Mouse (Mus musculus) right cerebral cortex, postnatal 14 days (tissue): ENCODE data around the gene Ppil1.

Experiments used
- DNase-seq: peaks from one replicate; pipeline ENCODE4 v3.0.0; 2022

The Ppil1 gene

DNA sequence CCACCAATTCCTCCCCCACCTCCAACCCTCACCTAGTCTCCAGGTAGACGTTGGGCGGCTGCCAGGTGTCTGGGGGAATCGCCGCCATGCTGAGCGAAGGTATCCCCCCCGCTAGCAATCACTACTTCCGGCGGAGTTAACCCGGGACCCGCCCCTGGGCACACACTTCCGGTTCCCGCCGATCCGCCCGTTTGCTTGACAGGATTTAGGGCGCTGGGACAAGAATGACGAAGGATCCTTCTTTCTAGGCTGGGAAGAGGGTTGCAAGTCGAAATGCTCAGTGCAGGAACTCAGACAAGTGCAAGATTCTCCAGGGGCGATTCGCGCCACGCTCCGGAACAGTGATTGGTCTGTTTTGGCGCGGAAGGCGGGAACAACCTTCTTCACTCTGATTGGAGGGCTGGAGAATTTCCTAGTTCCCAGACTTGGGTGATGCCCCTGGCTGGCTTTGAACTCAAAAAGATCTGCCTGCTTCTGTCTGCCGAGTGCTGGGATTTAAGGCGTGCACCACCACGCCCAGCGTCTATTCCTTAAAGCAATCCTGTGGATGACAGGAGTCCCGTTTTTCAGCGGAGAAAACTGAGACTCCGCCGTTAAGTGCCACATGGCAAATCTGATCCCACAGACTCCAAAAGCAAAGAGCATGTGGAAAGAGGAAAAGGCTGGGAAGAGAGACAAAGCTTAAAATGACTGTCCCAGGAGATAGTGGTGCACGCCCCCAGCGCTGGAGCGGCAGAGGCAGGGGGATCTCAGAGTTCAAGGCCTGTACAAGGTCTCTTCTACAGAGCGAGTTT is at the start of gene Ppil1:
Gene Ppil1 (minus strand): TSS at position 347 of the 794 bp plus-strand sequence.
- peak; percentile 78 for DNase-seq

DNA sequence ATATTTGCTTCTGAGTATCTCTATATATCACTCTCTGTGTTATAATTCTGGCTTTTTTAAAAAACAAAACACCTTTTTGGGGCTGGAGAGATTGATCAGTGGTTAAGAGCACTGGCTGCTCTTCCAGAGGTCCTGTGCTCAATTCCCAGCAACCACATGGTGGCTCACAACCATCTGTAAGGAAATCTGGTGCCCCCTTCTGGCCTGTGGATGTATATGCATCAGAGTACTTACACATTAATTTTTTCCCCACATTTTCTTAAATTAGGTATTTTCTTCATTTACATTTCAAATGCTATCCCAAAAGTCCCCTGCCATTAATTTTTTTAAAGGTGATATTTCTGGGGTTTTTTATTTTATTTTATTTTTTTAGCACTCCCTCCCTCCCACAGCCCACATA is 49.3 kb upstream of the Ppil1 start:
- DNase-seq: no peak

DNA sequence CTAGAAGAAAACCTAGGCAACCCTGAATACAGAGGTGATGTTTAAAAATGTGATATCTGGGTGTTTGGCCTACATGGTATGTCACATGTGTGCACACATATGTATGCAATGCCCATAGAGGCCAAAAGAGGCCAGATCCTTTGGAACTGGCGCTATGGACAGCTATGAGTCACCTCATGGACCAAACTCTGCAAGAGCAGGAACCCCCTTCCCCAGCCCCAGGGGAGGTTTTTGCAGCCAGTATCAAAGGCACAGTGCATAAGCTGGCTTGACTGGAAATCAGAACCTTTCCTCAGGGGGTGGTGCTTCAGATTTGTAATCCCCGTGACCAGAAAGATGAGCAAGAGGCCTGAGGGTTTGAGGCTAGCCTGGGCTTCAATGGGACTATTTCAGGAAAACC is 48.1 kb upstream of the Ppil1 start:
- DNase-seq: no peak

DNA sequence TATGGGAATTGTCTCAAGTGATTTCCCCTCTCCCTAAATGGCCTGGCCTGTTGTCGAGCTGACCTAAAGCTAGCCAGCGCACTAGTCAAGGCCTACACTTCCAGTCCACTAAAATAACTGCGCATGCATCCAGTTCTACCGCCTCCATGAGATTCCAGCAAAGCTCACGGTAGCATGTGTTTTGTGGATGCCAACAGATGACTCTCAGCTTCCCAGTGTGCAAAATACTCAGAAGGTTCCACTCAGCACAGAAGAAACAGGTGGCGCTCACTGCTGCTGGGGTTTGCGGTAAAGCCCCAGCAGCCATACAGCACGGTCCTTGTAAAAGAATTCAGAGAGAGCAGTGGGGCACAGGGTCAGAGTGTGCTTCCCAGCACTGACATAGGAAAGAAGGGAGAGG is 47.6 kb upstream of the Ppil1 start:
- DNase-seq: peak; percentile 22

DNA sequence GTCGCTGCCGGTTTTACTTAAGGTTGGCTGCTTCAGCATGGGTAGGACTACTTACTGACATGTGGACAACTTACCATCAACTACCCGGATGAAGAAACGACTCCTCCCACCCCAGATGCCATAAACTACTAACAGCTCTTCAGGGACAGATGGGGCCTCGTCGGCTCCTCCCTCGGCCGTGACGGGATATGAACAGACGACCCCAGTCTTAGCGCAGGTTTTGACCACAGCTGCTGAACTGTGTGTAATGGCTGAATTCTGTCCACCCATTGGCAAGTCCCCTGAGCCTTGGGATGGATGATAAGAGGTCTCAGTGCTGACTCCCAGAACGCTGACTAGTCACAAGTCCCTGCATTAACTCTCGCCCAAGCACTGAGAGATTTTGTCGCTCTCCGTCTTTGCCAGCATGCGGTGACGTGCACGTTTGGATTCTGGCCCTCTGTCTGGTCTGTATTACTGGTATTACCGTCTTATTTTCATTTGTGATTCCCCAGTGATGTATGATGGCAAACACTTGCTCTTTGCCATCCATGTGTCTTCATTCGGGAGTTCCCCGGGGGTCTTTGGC is 46.2 kb upstream of the Ppil1 start:
- DNase-seq: no peak

DNA sequence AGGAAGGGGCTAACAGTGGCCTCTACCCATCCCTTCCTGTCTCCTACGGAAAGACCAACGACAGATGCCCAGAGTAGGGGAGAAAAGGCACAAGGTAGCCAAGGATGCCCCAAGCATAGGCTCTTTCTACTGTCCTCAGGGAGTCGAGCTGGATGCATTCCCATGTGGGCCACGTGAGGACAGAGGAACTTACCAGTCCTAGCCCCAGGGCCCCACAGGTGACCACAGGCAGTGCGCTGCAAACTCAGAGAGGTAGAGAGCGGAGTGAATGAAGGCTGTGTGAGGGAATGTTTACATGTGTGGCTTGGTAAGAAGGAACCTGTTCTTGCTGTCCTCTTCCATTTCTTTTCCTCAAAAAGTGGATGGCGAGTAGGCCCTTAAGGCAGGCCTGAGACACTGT is 41.9 kb upstream of the Ppil1 start:
- no peak for DNase-seq

DNA sequence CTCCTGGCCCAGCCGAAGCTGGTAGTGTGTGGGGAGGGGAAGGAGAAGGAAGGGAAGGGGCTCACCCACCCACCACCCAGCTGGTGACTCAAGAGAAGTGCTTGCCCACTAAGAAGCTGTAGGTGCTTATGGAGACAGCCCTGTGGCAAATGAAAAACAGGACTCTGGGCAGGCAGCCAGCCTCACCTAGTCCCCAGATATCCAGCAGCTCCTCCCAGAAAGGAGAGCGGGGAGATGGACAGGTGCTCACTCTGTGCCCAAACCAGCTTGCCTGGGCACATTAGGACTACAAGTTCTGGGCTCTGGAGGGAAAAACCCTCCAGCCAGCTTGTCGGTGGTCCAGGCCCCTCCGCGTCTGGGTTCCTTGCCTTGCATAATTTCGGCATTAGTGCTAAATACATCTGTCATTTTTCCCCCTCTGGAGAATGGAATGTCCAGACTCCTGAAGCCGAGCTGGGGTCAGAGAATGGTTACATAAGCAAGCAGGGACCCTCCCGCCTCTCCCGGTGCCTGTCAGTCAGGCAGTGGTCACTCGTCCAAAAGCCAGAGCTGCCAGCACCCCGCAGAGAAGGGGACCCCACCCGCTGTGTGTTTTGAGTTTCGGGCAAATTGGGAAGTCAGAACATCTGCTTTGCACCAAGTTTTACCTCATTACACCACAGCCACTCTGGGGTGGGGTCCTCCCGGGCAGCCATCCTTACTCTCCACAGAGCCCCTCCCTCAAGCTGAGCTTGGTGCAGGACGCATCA is 41.2 kb upstream of the Ppil1 start:
- no peak for DNase-seq

DNA sequence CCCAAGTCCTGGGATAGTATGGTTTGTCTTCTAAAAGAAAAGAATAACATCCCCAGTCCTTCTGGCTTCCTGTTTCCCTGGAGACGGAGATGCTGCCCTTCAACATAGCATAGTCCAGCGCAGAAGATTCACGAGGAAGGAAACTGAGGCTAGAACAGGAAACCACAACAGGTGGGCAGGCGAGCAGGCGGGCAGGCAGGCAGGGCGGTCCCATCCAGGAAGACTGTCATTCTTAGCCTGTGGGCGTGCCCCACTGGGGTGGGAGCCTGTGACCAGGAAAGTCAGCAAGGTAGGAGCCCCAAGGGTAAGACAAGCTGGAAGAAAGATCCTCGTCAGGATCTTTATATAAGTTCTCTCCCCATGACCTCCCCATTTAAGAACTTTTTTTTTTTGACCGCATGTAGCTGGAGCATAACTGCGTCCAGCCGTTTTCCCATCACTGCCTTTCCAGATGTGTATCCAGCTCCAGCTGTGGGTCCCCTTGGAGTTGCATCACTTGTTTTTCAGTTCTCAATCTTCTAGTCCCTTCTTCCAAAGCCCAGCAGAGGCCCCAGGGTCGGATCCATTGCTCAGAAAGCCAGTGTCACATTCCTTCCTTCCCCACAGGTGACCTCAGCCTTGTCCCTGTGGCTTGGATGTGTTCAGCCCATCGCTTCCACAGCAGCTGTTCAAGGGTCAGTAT is 40.5 kb upstream of the Ppil1 start:
- no peak for DNase-seq

DNA sequence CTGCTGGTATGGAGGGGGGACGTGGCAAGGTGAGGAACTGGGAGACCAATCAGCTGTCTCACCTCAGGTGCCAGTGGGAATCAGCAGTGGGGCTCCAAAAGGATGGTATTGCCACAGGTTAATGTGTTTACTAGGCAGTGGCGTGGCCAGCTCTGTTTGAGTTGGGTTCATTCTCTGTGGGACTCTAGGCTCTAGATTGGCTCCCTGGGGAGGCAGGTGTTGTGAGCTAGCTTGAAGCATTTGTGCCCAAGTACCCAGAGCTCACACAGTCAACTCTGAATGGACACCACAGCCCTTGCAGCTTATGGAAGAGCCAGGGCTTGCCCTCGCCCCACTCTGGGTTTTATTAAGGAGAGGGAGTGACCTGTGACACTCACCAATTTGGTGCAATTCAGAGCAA is 39.9 kb upstream of the Ppil1 start:
- DNase-seq: no peak

DNA sequence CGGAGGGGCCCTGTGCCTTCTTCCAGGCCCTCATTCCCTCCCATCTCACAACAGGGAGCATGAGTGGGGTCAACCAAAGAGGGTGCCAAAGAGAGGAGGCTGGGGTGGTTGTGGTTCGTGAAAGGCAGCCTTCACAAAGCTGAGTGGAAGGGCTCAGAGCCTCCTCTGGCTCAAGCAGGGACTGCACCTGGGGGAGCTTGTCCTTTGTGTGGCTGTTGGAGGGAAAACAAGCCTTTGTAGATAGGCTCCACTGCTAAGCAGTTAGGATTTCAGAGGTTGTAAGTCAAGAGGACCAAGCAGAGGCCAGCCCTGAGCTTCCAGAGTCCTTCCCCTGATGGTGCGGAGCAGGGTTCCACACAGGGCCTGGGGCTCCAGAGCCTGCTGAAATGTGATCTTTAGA is 39.1 kb upstream of the Ppil1 start:
- DNase-seq: no peak

DNA sequence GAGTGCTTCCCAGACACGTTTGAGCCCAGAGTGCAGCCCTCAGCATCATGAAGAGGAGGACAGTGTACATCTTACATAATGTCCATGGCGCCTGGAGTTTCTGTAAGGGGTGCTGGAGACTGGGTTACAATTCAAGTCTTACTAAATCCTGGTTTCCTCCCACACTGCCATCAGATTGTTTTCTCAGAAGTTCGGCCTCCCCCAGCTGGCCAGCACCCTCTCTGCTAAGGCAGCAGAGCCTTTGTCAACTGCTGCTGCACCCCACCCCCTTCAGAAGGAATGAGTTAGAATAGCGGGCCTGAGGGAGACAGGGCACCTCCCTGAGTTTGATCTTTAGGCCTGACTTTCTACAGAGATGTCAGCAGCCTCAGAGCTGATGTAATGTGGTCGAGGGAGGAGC is 38.2 kb upstream of the Ppil1 start:
- DNase-seq: no peak

DNA sequence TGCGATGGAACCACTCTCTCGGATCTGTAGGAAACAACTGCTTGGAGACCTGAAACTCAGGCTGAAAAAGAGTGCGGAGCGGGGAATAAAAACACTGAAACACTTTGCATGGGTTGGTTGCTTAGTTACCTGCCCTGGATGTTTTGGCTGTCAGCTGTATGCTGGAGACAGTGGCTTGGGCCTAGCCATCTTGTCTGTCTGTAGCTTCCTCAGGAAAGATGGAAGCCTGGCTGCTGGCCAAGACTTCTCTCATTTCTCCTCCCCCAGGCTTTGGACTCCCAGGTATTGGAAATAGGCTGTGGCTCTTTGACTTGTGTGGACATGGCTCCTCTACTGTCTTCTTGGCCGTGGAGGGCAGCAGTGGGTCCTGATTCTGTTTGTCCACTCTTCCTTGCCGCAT is 37.4 kb upstream of the Ppil1 start:
- peak; percentile 42 for DNase-seq

DNA sequence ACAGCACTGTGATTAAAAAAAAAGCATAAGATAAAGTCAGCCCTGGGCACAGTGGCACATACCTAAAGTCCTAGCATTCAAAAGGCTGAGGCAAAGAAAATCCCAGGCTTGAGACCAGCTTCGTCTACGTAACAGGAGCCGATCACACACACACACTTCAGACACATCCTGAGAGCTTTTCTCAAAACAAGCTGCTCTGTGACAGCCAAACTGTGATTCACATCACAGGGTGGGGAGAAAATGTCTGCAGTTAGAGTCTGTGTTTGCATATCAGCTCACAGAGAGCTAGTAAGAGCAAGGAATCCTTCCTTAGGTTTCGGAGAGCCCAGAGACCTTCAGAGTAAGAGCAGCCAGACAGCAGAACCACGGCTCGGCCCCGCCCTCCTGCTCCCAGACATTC is 36.9 kb upstream of the Ppil1 start:
- DNase-seq: no peak

DNA sequence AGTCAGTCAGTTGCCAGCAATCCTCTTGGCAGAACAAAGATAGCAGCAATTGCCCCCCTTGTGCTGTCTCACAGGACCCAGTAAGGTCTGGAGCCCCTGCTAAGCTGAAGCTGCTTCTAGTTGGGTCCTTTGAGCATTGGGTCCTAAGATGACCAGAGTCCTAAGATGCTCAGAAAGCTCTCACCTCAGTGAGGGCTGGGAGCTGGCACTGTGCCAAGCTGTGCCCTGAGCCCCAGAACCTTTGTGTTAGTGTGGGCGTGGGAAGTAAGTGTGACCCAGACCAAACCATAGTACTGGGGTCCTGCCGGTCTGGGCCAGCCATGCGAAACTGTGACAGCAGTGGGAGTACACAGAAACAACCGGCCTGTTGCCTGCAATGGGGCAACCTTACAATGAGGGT is 35.3 kb upstream of the Ppil1 start:
- no peak for DNase-seq

DNA sequence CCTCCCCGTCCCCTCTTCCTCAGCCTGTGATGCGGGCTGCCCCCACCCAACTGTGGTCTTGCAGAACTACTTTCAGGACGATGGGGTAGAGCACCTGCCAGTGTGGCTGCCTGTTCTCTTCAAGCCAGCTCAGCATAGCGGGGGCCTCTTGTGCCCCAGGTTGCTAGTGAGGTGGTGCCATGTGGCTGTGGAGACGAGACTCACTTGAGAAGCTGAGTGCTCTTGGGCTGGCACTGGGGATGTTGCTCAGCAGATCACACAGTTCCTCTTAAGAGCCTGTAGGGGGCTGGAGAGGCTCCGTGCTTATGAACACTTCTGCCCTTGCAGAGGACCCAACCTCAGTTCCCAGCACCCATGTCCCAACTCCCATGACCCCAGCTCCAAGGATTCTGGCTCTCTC is 33.8 kb upstream of the Ppil1 start:
- no peak for DNase-seq

DNA sequence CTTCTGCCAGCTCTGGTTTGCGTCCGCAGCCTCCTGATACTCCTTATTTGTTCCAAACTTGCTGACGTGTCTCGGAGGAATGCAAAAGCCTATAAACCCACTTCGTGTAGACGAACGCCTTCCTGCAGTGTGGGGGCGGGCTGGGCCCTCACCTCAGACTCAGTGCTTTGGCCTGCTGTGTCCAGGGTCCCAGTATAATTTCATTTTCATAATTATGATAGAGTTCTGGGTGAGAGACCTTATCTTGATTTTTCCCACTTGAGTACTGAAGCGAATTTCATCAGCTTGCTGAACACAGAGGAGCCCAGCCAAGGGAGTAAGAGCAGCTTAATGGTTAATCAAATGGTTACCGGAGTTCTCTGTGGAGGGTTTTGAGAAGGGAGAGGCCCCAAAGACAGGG is 33.3 kb upstream of the Ppil1 start:
- DNase-seq: no peak

DNA sequence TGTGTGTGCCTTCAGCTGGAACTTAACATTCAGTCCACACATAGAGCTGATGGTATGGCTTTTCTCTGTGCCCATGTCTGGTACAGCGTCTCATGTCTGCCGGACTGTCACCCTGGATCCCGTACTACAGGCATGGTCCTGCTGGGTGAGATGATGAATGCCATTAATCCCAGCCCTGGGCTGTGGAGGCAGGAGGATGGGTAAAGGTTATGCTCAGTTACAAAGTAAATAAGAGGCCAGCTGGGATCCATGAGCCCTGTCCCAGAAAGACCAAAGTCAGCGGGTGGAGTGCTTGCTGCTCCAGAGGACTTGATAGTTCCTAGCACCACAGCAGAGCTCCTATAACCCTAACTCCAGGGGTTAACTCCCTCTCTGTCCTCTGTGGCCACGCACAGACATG is 31.8 kb upstream of the Ppil1 start:
- no peak for DNase-seq

DNA sequence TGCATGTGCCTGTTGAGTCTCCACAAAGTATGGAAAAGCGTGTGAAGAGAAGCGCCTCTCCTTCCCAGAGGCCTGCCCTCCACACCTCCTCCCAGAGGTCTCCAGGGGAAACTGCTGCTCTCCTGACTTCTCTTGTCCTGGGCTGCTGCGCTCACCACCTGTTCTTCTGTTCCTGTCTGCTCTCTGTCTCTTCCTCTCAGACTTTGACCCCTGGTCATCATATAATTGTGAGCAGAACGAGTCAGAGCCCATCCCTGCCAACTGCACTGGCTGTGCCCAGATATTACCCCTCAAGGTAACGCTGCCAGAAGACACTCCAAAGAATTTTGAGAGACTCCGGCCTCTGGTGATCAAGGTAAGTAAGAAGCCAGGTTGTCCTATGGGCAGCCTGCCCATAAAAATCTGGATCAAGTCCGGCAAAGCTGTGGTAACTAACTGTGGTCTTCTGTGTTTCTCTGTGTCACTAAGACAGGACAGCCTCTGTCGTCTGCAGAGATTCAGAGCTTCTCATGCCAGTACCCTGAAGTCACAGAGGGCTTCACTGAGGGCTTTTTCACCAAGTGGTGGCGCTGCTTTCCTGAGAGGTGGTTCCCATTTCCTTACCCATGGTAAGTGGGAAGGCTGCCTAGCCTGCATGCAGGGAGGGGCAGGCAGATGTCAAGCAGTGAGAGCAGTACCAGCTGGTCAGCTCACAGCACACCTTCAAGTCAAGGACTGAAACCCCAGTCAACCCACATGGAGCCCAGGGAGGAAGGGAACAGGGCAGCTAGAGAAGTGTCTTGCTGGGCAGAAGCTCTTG is 30.0 kb upstream of the Ppil1 start:
- no peak for DNase-seq

DNA sequence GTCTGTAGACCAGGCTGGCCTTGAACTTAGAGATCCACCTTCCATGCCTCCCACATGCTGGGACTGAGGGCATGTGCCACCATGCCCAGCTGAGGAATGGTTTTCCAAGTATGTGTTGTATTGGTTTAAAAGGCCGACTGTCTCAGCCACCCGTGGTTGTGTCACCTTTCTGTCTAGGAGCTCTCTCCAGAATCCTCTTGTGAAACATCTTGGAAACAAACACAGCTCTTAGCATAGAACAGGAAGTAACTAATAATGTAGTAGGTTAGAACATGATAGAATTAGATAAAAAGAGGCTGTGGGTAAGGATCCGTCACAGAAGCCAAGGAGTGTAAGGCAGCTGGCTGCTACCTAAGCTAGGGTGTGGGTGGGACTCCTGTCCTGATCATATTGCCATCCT is 29.0 kb upstream of the Ppil1 start:
- DNase-seq: no peak

DNA sequence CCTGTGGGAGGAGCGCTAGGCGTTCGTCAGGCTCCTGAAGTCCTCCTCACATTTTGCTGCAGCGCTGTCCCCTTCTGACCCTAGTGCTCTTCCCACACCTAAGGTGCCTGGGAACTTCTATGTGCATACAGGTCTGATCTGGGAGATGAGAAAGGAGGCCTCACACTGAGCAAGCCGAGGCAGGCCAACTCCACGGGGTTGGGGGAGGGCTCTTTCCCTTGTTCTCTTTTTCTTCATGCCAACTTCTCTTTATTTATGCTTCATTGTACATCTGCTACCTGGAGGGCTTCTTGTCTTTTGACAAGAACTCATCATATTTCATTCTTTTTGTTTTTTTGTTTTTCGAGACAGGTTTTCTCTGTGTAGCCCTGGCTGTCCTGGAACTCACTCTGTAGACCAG is 27.8 kb upstream of the Ppil1 start:
- DNase-seq: no peak

DNA sequence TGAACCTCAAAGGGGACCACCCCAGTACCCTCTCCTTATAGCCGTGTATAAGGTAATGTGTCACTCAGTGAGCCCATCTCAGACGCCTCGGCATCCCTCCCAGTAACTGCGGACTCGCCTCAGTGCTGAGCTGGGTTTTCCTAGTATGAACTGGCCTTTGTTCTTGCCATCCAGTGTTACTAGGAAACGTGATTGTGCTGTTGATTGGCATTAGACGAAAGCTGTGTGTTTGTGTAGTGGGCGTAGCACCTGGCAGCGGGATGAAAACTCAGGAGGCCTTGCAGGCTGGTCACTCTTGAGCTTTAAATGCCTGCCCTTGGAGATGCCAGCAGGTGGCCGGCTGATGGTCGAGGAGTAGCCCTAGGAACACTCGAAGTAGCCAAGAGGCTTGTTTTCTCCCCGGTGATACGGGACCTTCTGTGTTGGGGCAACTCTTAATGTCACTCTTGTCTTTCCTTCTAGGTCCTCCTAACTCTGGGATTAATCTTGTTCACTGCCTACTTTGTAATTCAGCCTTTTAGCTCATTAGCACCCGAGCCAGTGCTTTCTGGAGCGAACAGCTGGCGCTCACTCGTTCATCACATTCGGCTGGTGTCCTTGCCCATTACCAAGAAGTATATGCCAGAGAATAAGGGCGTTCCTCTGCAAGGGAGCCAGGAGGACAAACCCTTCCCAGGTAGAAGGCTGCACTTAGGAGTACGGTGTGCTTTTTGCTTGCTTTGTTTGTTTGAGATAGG is 18.4 kb upstream of the Ppil1 start:
- DNase-seq: no peak

DNA sequence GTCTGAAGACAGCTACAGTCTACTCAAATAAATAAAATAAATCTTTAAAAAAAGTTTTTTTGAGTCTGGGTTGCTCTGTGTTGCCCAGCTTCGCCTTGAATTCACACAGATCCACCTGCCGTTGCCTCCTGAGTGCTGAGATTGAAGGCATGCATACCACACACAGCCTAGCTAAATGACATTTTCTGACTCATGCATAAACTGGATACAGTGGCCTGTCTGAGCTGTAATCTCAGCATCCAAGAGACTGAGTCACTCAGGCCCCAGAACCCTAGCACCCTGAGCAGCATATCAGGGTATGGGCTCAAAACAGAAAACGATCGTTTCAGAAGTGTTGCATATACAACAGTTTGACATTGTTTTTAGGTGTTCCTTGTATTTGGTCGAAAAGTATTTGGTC is 17.6 kb upstream of the Ppil1 start:
- DNase-seq: no peak
